Mouse (Mus musculus) mesoderm, embryonic 11.5 days (tissue): Measurements from ENCODE around the gene Hist1h2ab.
"Not testable (repeated sequence)": the region's sequence is repeated elsewhere in the genome, so short reads cannot be mapped to it uniquely, and the experiment has no call there.

ENCODE experiments used
- DNase-seq: peaks from one replicate; pipeline ENCODE4 v3.0.0-alpha.2; 2012; ENCODE audit warnings: low read depth, low spot score

Hist1h2ab gene

DNA sequence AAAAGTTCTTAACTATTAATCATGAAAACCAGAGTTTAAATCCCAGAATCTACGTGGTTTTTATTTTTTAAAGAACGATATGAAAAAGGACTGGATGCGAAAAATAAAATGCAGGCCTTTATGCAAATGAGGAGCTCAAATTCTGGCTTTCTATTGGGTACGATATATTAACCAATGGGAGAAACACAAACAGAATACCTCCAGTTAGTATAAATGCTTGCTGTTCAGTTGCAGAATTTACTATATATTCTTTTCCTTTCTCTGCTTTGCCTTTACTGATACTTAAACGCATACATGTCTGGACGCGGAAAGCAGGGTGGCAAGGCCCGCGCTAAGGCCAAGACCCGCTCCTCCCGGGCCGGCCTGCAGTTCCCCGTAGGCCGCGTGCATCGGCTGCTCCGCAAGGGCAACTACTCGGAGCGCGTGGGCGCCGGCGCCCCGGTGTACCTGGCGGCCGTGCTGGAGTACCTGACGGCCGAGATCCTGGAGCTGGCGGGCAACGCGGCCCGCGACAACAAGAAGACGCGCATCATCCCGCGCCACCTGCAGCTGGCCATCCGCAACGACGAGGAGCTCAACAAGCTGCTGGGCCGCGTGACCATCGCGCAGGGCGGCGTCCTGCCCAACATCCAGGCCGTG lies at the start of gene Hist1h2ab:
Gene Hist1h2ab, plus strand, starts transcription at position 288 of the 639 bp plus-strand sequence.
- peak; percentile 74 for DNase-seq

DNA sequence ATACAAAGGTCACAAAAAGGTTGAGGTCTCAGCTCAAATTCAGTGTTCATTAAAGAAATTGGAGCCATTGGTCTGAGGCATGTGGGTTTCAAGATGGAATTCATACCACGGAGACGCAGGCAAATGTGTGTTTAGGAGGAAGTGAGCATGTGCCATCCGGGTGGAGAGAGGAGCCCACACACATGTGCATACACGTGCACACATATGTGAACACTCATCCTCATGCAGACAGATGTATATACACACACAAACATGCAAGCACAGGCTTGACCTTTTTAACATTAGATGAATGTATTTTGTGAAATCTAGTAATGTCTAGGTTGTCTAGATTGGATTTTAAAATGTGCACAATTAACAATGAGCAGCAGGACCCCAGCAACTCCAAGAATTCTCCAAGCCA lies 48.7 kb upstream of the Hist1h2ab start:
- DNase-seq, result no peak

DNA sequence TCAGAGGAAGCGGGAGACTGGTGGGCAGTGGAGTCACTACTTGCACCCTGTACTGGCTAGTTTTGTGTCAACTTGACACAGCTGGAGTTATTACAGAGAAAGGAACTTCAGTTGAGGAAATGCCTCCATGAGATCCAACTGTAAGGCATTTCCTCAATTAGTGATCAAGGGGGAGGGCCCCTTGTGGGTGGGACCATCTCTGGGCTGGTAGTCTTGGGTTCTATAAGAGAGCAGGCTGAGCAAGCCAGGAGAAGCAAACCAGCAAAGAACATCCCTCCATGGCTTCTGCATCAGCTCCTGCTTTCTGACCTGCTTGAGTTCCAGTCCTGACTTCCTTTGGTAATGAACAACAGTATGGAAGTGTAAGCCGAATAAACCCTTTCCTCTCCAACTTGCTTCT lies 48.1 kb upstream of the Hist1h2ab start:
- not testable (repeated sequence) for DNase-seq

DNA sequence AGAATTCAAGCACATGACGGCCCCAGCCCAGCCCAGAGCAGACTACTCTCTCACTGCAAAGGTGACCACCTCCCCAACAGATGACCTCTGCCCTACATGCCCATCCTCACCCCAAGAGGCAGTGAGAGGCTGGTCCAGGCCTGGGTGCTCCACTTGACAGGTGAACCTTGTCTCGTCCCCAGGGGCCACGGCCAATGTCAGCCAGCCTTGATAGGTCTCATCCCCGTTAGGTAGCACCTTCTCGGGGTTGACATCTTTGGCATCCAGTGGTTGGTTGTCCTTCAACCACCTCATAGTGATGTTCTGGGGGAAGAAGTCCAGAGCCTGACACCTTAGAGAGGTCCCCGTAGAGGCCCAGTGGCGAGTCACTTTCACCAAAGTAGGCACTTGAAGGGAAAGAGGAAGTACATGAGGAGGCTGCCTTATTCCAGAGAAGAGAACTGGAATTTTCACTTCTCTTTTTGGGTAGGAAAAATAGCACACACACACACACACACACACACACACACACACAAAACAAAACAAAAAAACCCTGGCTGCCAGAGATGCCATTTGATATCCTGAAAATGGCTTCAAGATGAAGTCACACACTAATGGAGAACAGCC lies 45.1 kb upstream of the Hist1h2ab start:
- no peak for DNase-seq

DNA sequence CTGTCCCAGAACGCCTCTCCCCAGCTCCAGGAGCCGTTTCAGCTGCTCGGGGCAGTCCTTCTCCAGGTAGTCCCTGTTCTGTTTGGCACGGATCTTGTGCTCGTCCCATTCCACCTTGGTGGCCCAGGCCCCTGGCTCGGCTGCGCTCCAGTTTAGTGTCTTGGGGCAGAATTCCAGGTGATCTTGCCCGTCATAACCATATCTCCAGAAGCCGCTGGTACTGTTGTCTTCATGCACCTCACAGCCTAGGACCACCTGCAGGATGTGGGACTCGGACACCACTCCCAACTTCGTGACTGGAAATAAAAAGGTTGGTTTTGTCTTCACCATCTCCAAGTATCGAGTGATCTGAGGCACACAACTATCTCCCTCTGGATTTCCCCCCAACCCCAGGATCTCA lies 44.2 kb upstream of the Hist1h2ab start:
- DNase-seq, result no peak

DNA sequence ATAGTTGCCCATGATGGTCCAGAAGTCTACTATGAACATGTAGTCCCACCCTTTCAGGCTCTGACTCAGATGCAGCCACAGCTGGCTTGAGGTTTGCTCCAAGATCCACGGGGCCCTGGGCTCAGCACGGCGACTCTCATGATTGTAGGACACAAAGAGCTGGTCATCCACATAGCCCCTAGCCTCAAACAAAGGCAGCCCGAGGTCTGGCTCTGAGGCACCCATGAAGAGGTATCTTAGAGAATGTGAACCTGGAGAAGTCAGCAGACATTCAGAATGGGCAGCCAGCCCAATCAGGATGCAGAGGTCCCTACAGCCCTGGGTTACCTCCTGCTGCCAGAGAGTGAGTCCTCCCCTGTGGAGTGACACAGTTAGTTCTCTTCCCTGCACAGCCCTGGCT lies 42.9 kb upstream of the Hist1h2ab start:
- DNase-seq, result no peak

DNA sequence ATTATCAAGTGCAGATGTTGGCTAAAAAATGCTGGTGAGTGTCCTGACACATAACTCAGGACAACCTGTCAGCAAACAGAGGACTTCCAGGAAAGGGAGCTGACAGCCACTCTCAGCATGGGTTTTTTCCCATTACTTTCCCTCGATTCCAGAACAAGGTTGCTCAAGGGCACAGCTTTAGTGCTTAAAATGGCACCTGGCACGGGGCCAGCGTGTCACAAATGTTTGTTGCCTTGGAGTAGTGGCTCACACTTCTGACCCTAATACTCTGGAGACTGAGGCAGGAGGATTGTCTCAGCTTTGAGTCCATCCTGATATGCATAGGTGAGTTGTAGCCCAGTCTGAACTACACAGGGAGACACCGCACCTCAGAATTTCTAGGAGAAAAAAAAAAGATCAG lies 42.3 kb upstream of the Hist1h2ab start:
- no peak for DNase-seq

DNA sequence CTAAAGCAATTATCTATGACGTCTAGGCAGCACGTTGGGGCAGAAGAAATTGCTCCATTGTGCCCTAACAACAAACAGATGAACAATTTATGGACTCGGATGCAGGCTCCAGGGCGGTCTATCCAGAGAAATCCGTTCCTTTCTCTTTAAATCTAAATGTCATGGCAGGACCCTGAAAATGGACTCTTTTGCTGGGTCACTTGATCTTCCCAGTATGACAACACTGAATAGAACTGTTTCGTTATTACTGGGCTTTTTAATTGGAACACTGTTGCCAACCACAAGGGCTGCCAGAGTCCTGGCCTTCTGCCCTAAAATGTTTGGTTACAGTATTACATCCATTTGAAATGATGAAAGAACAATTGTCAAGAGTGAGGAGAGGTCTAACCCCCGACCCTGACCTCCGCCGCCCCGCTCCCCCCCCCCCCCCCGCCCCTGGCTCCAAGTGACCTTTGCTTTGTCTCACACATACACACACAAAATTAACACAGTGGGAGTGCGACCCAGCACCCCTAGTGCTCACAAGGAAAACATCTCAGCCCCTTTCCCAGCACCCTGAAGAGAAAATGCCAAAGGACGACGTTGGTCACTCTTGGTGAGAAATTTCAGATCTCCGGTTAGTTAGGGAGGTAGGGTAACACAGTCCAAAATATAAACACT lies 41.1 kb upstream of the Hist1h2ab start:
- DNase-seq, result peak; percentile 13

DNA sequence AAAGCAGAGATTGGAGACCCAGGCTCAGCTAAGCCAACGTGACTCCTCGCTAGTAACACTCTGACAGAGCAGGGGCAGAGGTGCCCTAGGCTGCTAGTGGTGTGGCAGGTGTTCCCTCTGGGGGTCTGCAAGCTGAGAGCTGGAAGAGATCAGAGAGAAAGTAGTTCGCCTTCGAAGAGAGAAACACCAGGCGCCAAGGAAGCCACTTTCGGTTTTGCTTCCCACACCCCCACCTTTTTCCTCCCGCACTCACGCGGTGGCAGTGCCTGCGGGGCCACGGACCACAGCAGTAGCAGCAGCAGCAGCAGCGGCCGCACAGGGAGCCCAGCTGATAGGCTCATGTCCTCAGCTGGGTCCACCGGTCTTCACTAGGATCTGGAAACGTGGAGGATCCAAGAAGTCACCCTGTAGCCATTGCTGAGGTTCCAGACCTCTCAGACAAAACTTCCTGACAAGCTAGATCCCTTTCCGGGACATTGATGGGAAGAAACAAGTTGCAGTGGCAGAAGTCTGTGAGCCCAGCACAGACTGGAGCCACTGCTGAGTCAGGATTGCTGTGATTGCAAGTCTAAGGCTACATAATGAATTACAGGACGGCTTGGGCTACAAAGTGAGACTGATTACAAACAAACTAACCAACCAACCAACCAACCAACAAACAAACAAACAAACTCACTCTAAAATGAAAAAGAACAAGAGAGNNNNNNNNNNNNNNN lies 40.4 kb upstream of the Hist1h2ab start, which contains the start of gene Hfe:
Gene Hfe, minus strand, starts transcription at position 481 of the 716 bp plus-strand sequence.
- DNase-seq, result peak; percentile 47

DNA sequence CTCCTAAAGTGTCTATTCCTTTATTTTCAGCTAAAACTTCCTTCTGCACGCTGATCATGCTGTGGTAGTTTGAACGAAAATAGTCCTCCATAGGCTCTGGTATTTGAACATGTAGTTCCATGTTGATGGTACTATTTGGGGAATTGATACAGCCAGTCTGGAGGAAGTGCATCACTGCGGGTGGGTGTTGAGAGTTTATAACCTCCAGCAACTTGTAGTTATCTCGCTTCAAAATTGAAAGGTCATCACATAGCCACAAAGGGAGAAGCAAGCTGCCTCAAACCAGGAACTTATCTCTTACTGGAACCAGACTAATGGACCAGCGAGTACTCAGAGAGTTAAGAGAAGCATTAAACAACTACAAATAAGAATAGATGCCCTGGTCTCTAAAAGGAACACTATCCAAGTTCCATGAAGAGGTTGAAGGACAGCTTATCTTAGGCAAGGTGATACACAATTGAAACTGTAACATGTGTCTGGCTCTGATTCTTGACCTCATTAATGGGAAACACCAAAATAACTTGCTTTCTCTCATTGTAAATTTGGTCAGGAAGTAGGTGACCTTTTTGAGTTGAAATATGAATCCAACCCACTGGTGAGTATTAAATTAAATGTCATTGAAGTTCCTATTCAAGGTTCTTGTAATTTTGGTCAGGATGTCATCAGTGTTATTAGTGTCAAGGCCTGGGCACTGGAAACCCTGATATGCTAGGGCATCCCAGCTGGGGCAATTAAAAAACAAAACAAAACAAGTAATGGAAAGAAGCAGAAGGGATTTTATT lies 34.5 kb upstream of the Hist1h2ab start:
- DNase-seq, result no peak

DNA sequence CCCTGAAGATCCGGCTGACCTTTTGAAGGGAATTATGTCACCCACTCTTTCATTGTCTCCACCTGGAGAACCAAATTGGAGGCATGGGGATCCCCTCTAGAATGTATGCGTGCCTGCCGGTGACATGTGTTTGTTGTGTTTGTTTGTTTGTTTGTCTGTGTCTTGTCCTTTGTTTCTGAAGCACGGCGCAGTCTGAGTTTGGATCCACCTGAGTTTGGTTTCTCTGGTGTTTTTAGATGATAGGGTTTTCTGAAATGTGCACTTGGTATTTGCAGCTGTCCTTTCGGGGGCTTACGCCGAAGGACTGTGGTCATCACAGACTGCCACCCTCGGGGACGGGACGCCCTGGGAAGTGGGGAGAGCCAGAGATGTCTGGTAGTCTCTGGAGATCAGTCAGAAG lies 33.8 kb upstream of the Hist1h2ab start:
- DNase-seq, result no peak

DNA sequence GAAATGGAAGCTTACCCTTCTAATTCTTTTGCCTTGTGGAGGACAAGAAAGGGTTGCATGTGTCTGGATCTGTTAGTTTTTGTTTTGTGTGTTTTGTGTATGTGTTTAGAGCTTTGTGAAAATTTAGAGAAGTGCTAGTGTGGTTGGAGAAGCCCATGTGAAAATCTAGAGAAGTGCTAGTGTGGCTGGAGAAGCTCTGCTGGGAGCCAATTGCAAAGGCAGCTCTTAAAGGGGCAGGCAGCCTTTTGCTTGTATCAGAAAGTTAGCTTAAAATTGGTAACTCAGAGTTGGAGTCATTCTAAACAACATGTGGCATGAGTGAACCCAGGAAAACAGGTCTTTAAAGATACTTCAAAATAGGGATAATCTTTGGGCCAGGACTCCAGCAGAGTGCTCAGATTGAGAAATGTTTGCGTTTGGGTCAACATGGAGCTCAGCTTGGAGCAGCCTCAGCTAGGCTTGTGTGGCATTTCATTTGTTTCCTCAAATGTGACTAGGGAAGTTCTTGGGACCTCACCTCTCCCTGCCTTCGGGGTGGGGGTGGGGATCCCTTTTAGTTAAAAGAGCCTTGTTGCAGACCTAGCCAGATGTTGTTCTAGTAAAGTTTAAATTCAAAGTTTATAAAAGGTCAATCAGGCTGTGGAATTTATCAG lies 33.2 kb upstream of the Hist1h2ab start:
- DNase-seq, result not testable (repeated sequence)

DNA sequence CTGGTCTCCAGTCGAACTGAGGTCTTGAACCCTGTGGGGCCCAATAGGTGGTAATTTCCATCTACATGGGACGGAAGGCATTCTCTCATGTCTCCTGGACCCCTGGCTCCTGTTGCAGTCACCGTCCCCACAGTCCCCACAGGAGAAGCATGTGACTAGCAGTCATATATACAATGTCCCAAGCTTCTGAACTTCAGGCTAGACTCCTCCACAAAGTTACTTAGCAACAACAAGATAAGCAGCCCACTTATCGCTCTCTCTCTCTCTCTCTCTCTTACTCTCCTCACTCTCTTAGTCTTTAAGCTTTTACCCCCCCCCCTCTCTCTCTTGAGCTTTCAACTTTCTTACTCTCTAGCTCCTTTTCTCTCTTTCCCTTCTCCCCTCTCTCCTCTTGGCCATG lies 26.7 kb upstream of the Hist1h2ab start:
- DNase-seq, result no peak

DNA sequence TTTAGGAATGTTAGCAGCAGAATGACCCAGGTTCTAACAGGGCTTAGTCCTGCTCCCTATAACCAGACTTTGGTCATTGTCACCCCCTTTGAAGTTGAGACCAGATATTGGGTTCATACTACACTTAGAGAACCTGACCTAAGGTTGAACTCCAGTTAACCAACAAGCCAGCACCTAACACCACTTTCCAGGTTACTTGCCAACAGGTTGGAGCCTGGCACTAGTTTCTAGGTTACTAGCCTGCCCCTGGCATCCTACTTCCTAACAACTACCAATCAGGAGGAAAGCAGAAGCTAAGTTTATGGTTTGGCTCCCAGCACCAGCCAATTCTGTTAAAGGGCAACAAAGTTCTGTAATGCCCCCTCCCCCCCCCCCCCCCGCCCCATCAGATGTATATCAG lies 25.7 kb upstream of the Hist1h2ab start:
- DNase-seq, result no peak

DNA sequence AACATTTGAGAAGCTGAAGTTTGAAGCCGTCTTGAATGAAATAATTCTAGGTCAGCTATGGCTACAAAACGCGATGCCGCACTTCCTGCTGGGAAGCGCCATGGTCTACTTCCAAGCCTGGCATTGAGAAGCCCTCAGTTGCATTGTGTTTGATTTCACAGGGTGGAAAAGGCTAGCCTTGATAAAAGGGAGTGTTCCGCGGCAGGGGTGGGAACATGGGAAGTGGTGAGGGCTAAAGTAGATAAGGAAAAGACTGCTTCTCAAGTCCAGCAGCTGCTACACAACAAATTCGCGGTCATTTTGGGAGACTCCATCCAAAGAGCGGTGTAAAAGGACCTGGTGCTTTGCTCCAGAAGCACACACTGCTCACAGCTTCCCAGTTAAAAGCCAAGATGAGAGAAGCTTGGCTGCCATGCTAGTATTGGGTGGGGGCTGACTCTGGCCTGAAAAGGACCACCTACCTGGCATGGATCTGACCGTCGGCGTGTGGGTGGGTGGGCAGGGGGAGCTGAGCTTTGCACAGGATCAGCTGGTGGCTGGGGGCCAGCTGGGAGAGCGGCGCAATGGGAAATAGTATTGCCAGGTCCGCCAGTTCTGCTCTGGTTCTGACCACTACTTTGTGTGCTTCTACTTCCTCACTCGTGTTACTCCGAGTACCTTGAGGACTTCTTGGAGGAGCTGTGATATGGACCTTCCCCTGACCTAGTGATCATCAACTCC lies 22.3 kb upstream of the Hist1h2ab start:
- DNase-seq, result no peak

DNA sequence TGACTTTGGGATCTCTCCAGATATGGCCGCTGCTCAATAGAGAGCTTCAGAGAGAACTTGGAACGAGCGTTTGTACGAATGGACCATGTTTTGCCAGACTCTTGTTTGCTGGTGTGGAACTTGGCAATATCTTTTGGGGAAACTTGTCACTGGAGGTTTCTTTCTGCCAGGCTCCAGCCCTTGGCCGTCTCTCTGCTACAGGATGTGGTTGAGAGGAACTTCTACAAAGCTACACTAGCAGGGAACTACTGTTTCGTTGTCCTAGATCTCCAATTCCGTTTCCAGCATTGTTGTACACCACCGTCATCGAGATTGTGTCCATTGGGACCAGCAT lies 21.8 kb upstream of the Hist1h2ab start:
- no peak for DNase-seq

DNA sequence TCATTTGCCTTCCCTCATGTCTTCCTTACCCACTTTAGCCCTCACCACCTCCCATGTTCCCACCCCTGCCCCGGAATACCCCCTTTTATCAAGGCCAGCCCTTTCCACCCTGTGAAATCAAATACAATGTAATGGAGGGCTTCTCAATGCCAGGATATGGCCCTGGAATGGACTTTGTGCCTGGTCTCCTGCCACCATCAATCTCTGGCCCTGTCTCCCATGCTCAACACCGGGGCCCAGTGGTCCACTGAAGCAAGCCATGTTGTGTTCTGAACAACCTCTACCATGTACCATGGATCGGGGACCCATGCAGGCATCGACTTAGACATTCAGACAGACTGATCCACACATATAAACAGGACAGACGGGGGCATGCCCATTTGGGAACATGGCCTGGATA lies 21.2 kb upstream of the Hist1h2ab start:
- DNase-seq, result no peak

DNA sequence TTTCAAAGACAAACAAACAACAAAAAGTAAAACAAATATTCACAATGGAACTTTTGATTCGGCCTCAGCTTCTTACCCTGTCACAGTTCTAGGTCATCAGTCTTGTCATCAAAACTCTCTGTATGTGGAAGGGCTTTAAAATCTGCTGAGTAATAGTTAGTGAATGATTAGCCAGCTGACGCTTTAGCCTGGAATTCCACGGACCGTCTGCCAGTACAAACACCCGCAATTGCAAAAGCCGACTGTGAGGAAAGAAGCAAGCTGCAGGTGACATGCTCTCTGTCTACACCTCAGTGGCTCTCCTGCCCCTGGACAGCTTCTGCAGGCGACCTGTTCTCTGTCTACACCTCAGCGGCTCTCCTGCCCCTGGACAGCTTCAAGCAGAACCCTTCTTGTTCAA lies 20.4 kb upstream of the Hist1h2ab start:
- no peak for DNase-seq

DNA sequence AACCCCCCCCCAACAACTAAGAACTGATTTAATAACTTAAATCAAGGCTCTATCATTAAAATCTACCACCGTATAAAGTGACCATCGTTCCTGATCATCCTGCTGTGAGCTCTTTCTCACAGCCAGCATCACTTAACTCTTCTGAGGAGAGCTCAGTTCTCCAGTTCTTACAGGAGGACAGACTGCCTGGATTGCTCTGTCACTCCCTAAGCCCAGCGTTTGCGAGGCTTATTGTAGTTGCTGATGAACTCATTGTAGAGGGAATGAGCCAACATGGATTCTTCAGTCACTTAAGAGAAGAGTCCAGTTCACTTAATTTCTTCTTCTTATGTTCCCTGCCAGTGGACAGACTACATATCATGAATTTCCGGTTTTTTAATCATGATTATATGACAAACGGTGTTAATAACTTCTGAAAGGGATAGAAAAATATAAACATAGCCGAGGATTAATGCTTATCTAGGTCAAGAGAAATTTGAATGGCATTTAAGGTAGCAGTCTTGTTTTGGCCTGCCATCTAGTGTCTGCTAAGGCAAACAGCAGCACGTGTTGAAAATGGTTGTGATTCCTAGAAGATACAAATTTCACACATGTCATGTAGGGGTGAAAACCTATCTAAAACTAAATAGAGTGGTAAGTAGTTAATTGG lies 18.6 kb upstream of the Hist1h2ab start:
- DNase-seq, result no peak

DNA sequence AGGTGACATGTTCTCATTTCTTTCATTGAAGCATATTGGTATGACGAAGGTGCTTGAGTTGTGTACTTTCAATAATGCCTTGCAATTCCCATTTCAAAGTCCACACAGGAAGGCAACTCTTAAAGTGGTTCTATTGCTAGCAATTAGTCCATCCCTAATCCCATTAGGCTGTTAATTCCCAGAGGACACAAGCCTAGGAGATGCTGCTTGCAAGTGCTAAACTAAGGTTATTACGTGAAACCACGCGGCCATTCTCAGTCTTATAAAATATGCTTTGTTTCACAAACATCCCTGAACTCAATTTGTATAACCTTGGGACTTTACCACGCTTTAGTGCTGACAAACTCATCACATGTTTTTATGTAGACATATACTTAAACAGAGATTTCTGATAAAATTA lies 13.8 kb upstream of the Hist1h2ab start:
- no peak for DNase-seq
